Mouse (Mus musculus) lung, adult 2 months (tissue): ENCODE data around the gene Prickle4.

Experiments used
- CTCF ChIP-seq: fragments of 200-500 bp; IDR thresholded peaks from 2 replicates; pipeline ENCODE4 v1.5.1; 2011; ENCODE audit warnings: mild to moderate bottlenecking, low read length, control low read depth; ENCODE audit not compliant: insufficient read depth
- POLR2A ChIP-seq: fragments of 200-500 bp; IDR thresholded peaks from 2 replicates; pipeline ENCODE4 v1.6.1; 2011; ENCODE audit warnings: low read depth, mild to moderate bottlenecking, control low read depth, low read length, borderline replicate concordance; ENCODE audit errors: extremely low read depth

GRCm38 (mm10) chr17:47736856-47737255 lies 42.3 kb upstream of the Prickle4 start, which contains the start of gene Tfeb:
- TF ChIP-seq POLR2A (peak; percentile 59; the same call in 1 of the 2 replicates), CTCF (no peak)
